Mouse (Mus musculus) heart, embryonic 11.5 days (tissue): ENCODE results near the gene Arid1b. TPM values are rescaled to one million over a fixed set of nuclear protein-coding genes. Genes with fewer than 3 reads are reported as not detected.

Experiments used
- ATAC-seq: fragments of 200-750 bp; cut with Nextera tagmentation; replicated peaks from 2 replicates; pipeline ENCODE4 v1.8.0; 2017; ENCODE audit warnings: moderate library complexity; ENCODE audit not compliant: insufficient number of reproducible peaks, low FRiP score, low TSS enrichment
- H3K27ac ChIP-seq: fragments of 300-500 bp; sonication (generic); 2 replicates; pipeline ENCODE4 v1.5.1; 2014; ENCODE audit warnings: mild to moderate bottlenecking, low read depth, low read length
- H3K27me3 ChIP-seq: fragments of 300-500 bp; sonication (generic); 2 replicates; pipeline ENCODE4 v1.6.1; 2014; ENCODE audit warnings: mild to moderate bottlenecking, low read length, mixed read lengths; ENCODE audit not compliant: control insufficient read depth, insufficient read depth
- H3K36me3 ChIP-seq: fragments of 300-500 bp; sonication (generic); 2 replicates; pipeline ENCODE4 v1.6.1; 2014; ENCODE audit warnings: mild to moderate bottlenecking, low read length, moderate library complexity, mixed read lengths; ENCODE audit not compliant: control insufficient read depth, insufficient read depth
- H3K4me1 ChIP-seq: fragments of 300-500 bp; sonication (generic); 2 replicates; pipeline ENCODE4 v1.6.1; 2014; ENCODE audit warnings: low read length; ENCODE audit not compliant: control insufficient read depth, insufficient read depth
- H3K4me2 ChIP-seq: fragments of 300-500 bp; sonication (generic); 2 replicates; pipeline ENCODE4 v1.6.1; 2014; ENCODE audit warnings: mild to moderate bottlenecking, moderate library complexity
- H3K4me3 ChIP-seq: fragments of 300-500 bp; sonication (generic); 2 replicates; pipeline ENCODE4 v1.5.1; 2014; ENCODE audit warnings: low read depth, low read length
- H3K9ac ChIP-seq: fragments of 300-500 bp; sonication (generic); 2 replicates; pipeline ENCODE4 v1.6.1; 2014; ENCODE audit warnings: mild to moderate bottlenecking, low read depth, low read length, moderate library complexity
- H3K9me3 ChIP-seq: fragments of 300-500 bp; sonication (generic); replicated peaks from 2 replicates; pipeline ENCODE4 v1.6.1; 2016; ENCODE audit warnings: low read length; ENCODE audit not compliant: control insufficient read depth
- WGBS: fragments of 180-500 bp; shearing (Covaris S2); extraction: QIAGEN DNeasy Blood & Tissue Kit; methylation state at CpG from one replicate; pipeline ENCODE4 v1.1.7; 2014; ENCODE audit not compliant: insufficient replicate concordance; 5-methylcytosine and 5-hydroxymethylcytosine counted together
- polyA plus RNA-seq: library from polyadenylated mRNA; unstranded; fragments of >200 nt; fragmentation: Nextera tagmentation; extraction: Ambion mirVana; gene quantifications from 2 replicates; pipeline ENCODE4 v1.2.1, GENCODE M21; 2014

The Arid1b gene
- polyA plus RNA-seq: 7.4 and 8.2 TPM in 2 replicates

DNA sequence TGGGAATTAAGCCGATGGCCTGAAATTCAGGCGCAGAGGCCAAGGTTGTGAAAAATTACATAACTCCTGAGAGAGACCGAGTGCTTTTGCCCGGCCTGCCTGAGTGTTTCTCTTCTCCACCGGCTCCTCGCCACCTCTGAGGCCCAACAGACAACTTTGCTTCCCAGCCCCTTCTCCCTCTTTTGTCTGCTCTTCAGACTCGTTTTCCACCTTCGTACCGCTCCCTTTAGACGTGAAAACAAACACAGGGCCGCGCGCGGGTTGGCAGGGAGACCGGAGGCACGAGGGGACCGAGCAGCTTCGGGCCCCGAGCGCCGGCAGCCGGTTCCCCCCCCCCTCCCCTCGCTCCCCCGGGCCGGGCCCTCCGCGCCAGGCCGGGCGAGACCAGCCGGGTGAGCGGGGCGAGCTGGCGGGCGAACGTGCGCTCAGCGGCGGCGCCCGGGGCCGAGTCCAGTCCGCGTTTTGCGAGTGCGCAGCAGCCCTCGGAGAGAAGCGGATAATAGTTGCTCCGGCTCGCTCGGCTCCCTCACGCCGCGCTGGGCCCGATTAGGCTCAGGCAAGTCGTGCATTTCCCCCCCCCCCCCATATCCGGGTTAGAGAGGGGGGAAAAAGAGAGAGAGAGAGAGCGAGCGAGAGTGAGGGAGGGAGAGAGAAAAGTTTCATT is at the start of gene Arid1b:
Arid1b (plus strand) TSS at position 493 of the 664 bp plus-strand sequence.
- WGBS: under 1% methylated on average over 34 of the region's 58 CpGs
- Histone ChIP-seq H3K27me3 (no peaks in the 10 kb centered on the region), H3K4me3 (peak within 1 kb of the TSS; percentile 78), H3K27ac (peak within 1 kb of the TSS; percentile 99), H3K9me3 (no peaks in the 10 kb centered on the region), H3K36me3 (no peaks in the 10 kb centered on the region), H3K4me2 (peak within 1 kb of the TSS; percentile 87), H3K9ac (peak within 1 kb of the TSS; percentile 99), H3K4me1 (peaks cover 7% of the 10 kb centered on the region)
- peak; percentile 73 for ATAC-seq

DNA sequence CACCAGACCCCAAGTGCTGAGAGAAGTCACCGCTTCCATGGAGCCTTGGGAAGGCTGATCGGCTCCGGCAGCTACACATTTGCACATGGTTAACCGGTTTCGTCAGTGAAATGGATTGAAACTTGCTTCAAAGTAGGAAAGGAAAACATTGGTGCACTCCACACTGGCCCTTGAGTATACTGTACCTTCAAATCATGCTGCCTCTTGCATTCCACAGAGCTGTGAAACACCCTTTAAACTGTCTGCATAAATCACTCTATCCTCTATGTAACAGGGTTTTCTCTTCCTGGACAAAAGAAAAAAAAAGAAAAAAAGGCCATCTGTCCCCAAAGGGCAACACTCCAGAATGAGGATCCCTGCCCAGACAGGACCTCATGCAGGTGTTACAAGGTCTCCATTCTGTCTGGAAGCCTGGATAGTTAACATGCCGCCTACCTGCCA is 48.8 kb upstream of the Arid1b start:
- peaks cover 9% of the 10 kb centered on the region for H3K4me1 ChIP-seq
- no peak overlapping the region; the same call in 1 of the 2 replicates for H3K9ac ChIP-seq
- ATAC-seq: no peak
- 71% methylated on average over 6 of the region's 6 CpGs for whole genome bisulfite sequencing
- H3K9me3 ChIP-seq: no peaks in the 10 kb centered on the region
- H3K27ac ChIP-seq: 0 out of 2 replicates have a peak overlapping the region, but pooled peaks have one; percentile 22
- peak overlapping the region; percentile 53 for H3K4me2 ChIP-seq
- H3K36me3 ChIP-seq: no peaks in the 10 kb centered on the region
- no peak overlapping the region for H3K4me3 ChIP-seq
- H3K27me3 ChIP-seq: no peaks in the 10 kb centered on the region

DNA sequence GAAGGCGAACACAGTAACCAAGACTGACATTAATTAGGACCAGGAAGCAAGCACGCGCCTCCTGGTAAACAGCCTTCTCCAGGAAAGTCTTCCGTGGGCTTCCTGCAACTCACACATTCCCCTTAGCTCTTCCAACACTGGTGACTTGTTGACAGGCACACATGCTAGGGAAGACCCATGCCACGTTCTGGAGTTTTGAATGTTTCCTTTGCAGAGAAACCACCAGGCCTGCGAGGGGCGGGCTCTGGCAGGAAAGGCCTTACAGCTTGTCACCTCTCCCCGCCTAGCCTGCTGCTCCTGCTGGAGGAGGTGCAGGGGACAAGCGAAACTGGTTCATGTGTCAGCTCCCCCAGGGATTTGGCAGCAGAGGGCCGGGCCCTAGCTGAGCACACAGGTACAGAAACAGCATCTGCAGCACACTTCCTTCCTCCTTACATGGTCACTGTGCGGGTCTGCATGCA is 48.2 kb upstream of the Arid1b start:
- no peaks in the 10 kb centered on the region for H3K36me3 ChIP-seq

DNA sequence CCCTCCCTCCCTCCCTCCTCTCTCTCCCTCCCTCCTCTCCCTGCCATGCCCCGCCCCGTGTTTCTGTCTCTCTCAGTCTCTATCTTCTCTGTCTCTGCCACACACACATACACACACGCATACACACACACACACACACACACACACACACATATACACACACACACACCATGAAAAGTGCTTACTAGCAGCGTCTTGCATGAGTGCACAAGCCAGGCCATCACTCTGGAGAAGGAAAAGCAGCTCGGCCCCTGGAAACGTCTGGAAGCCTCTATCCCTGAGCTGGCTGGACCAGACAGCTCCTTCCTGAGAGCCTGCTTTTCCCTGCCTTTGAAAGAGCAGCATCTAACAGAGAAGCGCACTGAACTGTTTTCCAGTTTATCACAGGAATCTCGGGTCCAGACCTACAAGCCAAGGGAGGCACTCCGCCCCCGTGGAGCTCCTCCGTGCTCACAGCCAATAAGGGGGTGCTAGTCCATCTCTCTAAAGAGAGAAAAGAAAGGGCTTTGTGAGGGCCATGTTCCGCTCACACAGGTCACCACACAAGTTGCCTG is 47.6 kb upstream of the Arid1b start:
- H3K36me3 ChIP-seq: no peaks in the 10 kb centered on the region
- no peak overlapping the region for H3K9ac ChIP-seq
- no peaks in the 10 kb centered on the region for H3K27me3 ChIP-seq
- ATAC-seq: no peak
- peak overlapping the region; percentile 17; the same call in 1 of the 2 replicates for H3K4me3 ChIP-seq
- H3K27ac ChIP-seq: no peak overlapping the region
- WGBS: 14% methylated on average over 11 of the region's 12 CpGs
- no peaks in the 10 kb centered on the region for H3K9me3 ChIP-seq
- H3K4me2 ChIP-seq: peak overlapping the region; percentile 53
- H3K4me1 ChIP-seq: peaks cover 9% of the 10 kb centered on the region

More for the DNA sequence above, 48.2 kb upstream of the Arid1b start:
- Histone ChIP-seq H3K4me2 (peak overlapping the region; percentile 53), H3K4me3 (no peak overlapping the region), H3K4me1 (peaks cover 9% of the 10 kb centered on the region), H3K27ac (peak overlapping the region; percentile 22; the same call in 1 of the 2 replicates), H3K27me3 (no peaks in the 10 kb centered on the region), H3K9me3 (no peaks in the 10 kb centered on the region), H3K9ac (peak overlapping the region; percentile 34; the same call in 1 of the 2 replicates)
- ATAC-seq: peak; percentile 49; the same call in 1 of the 2 replicates
- 15% methylated on average over 11 of the region's 11 CpGs for WGBS

DNA sequence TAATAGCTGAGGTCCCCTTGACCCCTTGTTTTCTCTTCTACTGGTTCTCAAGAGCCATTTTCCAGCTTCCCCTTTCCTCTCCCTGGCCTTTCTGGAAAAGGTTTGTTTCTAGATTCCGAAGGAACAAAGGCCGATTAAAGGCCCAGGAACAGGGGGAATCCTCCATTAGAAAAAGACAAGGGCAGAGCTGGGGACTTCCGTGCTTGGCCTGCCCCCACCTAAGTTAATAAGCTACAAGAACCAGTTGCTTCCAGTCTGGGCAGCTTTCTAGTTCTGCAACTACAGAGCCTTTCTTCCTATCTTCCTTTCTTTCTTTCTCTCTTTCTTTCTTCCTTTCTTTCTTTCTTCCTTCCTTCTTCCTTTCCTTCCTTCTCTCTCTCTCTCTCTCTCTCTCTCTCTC is 47.1 kb upstream of the Arid1b start:
- no peak overlapping the region for H3K27ac ChIP-seq
- peak overlapping the region; percentile 53 for H3K4me2 ChIP-seq
- ATAC-seq: no peak
- 46% methylated on average over 3 of the region's 3 CpGs for WGBS
- no peaks in the 10 kb centered on the region for H3K27me3 ChIP-seq
- no peak overlapping the region for H3K4me3 ChIP-seq
- H3K36me3 ChIP-seq: no peaks in the 10 kb centered on the region
- H3K9me3 ChIP-seq: no peaks in the 10 kb centered on the region
- H3K4me1 ChIP-seq: peaks cover 9% of the 10 kb centered on the region
- no peak overlapping the region for H3K9ac ChIP-seq

DNA sequence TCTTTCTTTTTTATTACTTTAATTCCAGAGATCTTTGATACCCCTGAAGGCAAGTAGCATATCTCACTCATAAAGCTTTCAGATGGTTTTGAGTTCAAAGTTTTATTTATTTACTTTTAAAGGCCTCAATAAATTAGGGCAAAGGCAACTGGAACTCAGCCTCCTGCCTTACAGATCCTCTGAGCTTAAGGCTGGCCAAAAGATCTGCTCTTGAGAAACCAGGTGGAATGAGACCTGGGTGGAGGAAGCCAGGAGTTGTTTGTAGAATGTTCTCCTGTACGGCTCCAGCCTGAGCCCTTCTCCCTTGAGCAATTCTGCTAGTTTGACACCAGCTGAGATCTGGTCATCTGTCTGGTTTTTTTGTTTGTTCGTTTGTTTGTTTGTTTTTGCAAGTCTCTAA is 46.7 kb upstream of the Arid1b start:
- ATAC-seq: no peak
- H3K4me1 ChIP-seq: peaks cover 9% of the 10 kb centered on the region

DNA sequence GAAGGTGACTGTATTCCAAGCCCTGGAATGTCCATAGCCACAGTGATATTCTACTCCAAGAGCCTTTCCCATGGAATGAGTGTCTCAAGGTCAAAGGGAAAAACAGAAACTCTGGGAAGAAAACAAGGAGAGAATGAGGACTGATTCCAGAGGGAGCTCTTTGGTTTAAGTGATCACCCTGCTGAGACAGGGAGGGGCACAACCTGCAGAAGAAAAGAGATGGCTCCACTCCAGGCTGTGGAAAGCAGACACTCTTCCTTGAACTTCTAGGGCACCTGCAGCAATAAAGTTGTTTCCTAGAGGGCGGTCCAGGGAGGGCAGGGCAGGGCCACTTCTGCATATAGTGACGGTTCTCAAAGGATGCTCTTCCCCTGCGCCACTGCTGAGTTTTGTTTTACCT is 45.6 kb upstream of the Arid1b start:
- Histone ChIP-seq H3K4me1 (peaks cover 9% of the 10 kb centered on the region), H3K4me2 (no peak overlapping the region), H3K4me3 (no peak overlapping the region), H3K27ac (no peak overlapping the region), H3K9ac (no peak overlapping the region), H3K9me3 (no peaks in the 10 kb centered on the region), H3K36me3 (no peaks in the 10 kb centered on the region), H3K27me3 (no peaks in the 10 kb centered on the region)
- no peak for ATAC-seq
- WGBS: 71% methylated on average over 3 of the region's 3 CpGs

More for the DNA sequence above, 46.7 kb upstream of the Arid1b start:
- H3K27me3 ChIP-seq: no peaks in the 10 kb centered on the region
- 57% methylated on average over 2 of the region's 2 CpGs for WGBS
- H3K4me3 ChIP-seq: no peak overlapping the region
- no peak overlapping the region for H3K4me2 ChIP-seq
- H3K36me3 ChIP-seq: no peaks in the 10 kb centered on the region
- no peak overlapping the region for H3K9ac ChIP-seq
- H3K9me3 ChIP-seq: no peaks in the 10 kb centered on the region
- no peak overlapping the region for H3K27ac ChIP-seq

DNA sequence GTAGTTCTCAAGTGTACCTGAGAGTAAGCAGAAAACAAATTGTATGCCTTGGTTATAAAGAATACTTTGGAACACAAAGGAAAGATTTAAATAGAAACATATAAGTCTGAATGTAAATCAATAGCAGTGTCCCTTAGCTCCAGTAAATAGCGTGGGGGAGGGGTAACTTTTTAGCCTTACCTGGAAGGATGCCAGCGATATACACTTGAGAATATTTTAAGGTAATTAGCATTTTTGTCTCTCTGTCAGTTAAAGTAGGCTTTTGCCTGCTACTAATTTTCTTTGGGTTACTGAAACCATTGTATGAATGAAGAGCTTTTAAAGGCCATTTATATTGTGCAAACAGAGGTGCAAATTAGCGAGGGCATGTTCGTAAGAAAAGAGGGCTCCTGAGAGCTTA is 39.7 kb upstream of the Arid1b start:
- H3K27ac ChIP-seq: no peak overlapping the region
- H3K36me3 ChIP-seq: no peaks in the 10 kb centered on the region
- no peaks in the 10 kb centered on the region for H3K9me3 ChIP-seq
- no peak overlapping the region for H3K4me2 ChIP-seq
- H3K4me1 ChIP-seq: no peaks in the 10 kb centered on the region
- H3K9ac ChIP-seq: no peak overlapping the region
- H3K4me3 ChIP-seq: no peak overlapping the region
- WGBS: 82% methylated on average over 4 of the region's 4 CpGs
- no peak for ATAC-seq
- H3K27me3 ChIP-seq: no peaks in the 10 kb centered on the region
